Mouse (Mus musculus): ENCODE data around the gene Gm3415.
"Not testable (repeated sequence)": the region's sequence is repeated elsewhere in the genome, so short reads cannot be mapped to it uniquely, and the experiment has no call there.

GRCm38 (mm10) chr5:146525501-146525900 is 30.4 kb upstream of the Gm3415 start, which contains the start of gene Gm3404:
- TF ChIP-seq GATA1 (IDR thresholded peaks at IDR 0.05; ENCODE audit: borderline replicate concordance, low read length); FLI1 (IDR thresholded peaks at IDR 0.05; ENCODE audit: low read length): not testable (repeated sequence)
